Mouse (Mus musculus) lung, postnatal 0 days (tissue): ENCODE data around the gene Cic. TPM values are rescaled to one million over a fixed set of nuclear protein-coding genes. Genes with fewer than 3 reads are reported as not detected.

Experiments
- ATAC-seq: fragments of 200-750 bp; cut with Nextera tagmentation; 2 replicates; pipeline ENCODE4 v1.8.0; 2017; ENCODE audit warnings: moderate library complexity
- DNase-seq: peaks from one replicate; pipeline ENCODE4 v3.0.0-alpha.2; 2016; ENCODE audit warnings: low spot score
- H3K27ac ChIP-seq: fragments of 300-500 bp; sonication (generic); 2 replicates; pipeline ENCODE4 v1.5.1; 2014; ENCODE audit warnings: antibody characterized with exemption, mild to moderate bottlenecking, low read length, mixed read lengths
- H3K27me3 ChIP-seq: fragments of 300-500 bp; sonication (generic); replicated peaks from 2 replicates; pipeline ENCODE4 v1.6.1; 2014; ENCODE audit warnings: low read length, mixed read lengths; ENCODE audit not compliant: insufficient read depth
- H3K36me3 ChIP-seq: fragments of 300-500 bp; sonication (generic); 2 replicates; pipeline ENCODE4 v1.6.1; 2014; ENCODE audit warnings: low read length, mixed read lengths; ENCODE audit not compliant: insufficient read depth
- H3K4me1 ChIP-seq: fragments of 300-500 bp; sonication (generic); 2 replicates; pipeline ENCODE4 v1.6.1; 2014; ENCODE audit warnings: antibody characterized with exemption, low read depth, low read length, mixed read lengths; ENCODE audit not compliant: insufficient read depth
- H3K4me2 ChIP-seq: fragments of 300-500 bp; sonication (generic); replicated peaks from 2 replicates; pipeline ENCODE4 v1.6.1; 2014; ENCODE audit warnings: low read depth, mild to moderate bottlenecking, low read length, moderate library complexity, mixed read lengths
- H3K4me3 ChIP-seq: fragments of 300-500 bp; sonication (generic); 2 replicates; pipeline ENCODE4 v1.5.1; 2014; ENCODE audit warnings: low read depth, low read length
- H3K9ac ChIP-seq: fragments of 300-500 bp; sonication (generic); replicated peaks from 2 replicates; pipeline ENCODE4 v1.6.1; 2014; ENCODE audit warnings: low read depth, mild to moderate bottlenecking
- H3K9me3 ChIP-seq: fragments of 300-500 bp; sonication (generic); 2 replicates; pipeline ENCODE4 v1.6.1; 2016; ENCODE audit warnings: low read length, mixed read lengths
- CTCF ChIP-seq: IDR thresholded peaks from 2 replicates; pipeline ENCODE4 v1.5.1; 2016; ENCODE audit warnings: antibody characterized with exemption, mild to moderate bottlenecking
- EP300 ChIP-seq: IDR thresholded peaks from 2 replicates; pipeline ENCODE4 v1.6.1; 2016; ENCODE audit warnings: antibody characterized with exemption, mild to moderate bottlenecking, control low read depth
- WGBS: fragments of 180-500 bp; shearing (Covaris S2); extraction: QIAGEN DNeasy Blood & Tissue Kit; methylation state at CpG from one replicate; pipeline ENCODE4 v1.1.7; 2014; 5-methylcytosine and 5-hydroxymethylcytosine counted together
- polyA plus RNA-seq: library from polyadenylated mRNA; unstranded; fragments of >200 nt; fragmentation: Nextera tagmentation; extraction: Ambion mirVana; gene quantifications from 2 replicates; pipeline ENCODE4 v1.2.1, GENCODE M21; 2015

The Cic gene
- polyA plus RNA-seq, 1 experiment from 2014 or later = 26.5 TPM

DNA sequence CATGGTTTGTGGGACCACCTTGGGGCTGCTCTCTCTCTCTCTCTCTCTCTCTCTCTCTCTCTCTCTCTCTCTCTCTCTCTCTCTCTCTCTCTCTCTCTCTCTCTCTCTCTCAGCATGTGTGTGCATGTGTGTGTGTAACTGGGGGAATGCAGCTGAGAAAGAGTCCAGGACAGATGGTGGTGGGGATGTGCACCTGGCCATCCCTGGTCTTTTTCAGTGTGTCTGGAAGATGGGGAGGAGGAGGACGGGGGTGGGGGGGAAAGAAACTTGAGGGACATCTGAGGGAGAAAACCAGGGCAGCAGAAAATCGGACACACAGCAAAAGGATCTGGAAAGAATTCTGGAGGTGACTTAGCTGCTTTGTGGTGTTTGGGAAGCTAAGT is 39.1 kb downstream of the Cic start:
- peaks cover 6% of the 10 kb centered on the region; the same call in 1 of the 2 replicates for H3K27me3 ChIP-seq
- H3K9me3 ChIP-seq = no peaks in the 10 kb centered on the region
- H3K4me2 ChIP-seq = no peak overlapping the region
- H3K4me3 ChIP-seq = no peak overlapping the region
- TF ChIP-seq CTCF (no peak), EP300 (no peak)
- DNase-seq (no peak), ATAC-seq (no peak)
- 39% methylated on average over 2 of the region's 2 CpGs for WGBS
- no peaks in the 10 kb centered on the region for H3K36me3 ChIP-seq
- no peaks in the 10 kb centered on the region for H3K4me1 ChIP-seq
- no peak overlapping the region for H3K9ac ChIP-seq
- no peak overlapping the region for H3K27ac ChIP-seq

DNA sequence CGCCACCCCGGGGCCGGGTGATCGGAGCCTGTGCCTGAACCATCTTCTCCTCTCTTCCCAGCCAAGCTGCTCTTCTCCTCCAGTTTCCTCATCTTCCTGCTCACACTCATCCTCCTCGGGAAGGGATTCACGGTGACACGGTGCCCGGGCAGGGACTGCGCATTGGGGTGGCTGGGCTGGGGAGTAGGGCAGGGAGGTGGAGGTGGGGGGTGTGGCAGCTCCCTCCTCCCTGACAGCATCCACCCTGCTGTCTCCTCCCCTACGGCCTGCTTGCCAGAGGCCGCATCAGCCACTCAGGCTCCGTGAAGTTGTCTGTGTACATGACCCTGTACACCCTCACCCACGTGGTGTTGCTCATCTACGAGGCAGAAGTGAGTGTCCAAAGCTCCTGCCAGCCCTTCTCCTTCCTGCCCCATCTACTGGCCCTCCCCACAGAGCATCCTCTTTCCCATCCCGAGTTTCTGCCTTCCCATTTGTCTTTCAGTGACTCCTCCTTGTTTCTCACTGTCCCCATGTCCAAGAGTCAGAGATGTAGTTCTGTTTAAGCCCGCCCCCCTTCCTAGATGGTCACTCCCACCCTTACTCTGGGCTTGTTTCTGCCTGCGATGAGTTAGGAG is 41.3 kb downstream of the Cic start:
- Histone ChIP-seq H3K27ac (no peak overlapping the region), H3K36me3 (no peaks in the 10 kb centered on the region), H3K27me3 (peaks cover 19% of the 10 kb centered on the region; the same call in 1 of the 2 replicates), H3K4me3 (no peak overlapping the region), H3K4me2 (no peak overlapping the region), H3K9ac (no peak overlapping the region), H3K4me1 (no peaks in the 10 kb centered on the region), H3K9me3 (no peaks in the 10 kb centered on the region)
- ATAC-seq = no peak
- WGBS = 42% methylated on average over 17 of the region's 17 CpGs
- TF ChIP-seq CTCF = no peak
- TF ChIP-seq EP300 = no peak
- no peak for DNase-seq

DNA sequence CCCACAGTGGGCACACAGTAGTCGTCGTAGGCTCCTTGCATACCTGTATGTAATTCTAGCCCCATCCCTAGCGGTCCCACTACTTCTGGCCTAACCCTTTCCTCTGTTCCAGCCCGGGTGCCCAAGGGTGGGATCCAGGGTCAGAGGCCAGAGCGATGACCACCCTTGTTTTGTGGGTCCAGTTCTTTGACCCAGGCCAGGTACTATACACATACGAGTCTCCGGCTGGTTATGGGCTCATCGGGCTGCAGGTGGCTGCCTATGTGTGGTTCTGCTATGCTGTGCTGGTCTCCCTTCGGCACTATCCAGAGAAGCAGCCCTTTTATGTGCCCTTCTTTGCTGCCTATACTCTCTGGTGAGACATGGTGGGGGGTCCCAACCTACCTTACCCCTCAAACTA is 41.9 kb downstream of the Cic start:
- H3K27ac ChIP-seq = no peak overlapping the region
- ATAC-seq (no peak), DNase-seq (no peak)
- TF ChIP-seq EP300 = no peak
- TF ChIP-seq CTCF = no peak
- no peak overlapping the region for H3K4me2 ChIP-seq
- no peaks in the 10 kb centered on the region for H3K36me3 ChIP-seq
- H3K4me3 ChIP-seq = no peak overlapping the region
- H3K4me1 ChIP-seq = no peaks in the 10 kb centered on the region
- no peaks in the 10 kb centered on the region for H3K9me3 ChIP-seq
- 85% methylated on average over 9 of the region's 9 CpGs for WGBS
- H3K9ac ChIP-seq = no peak overlapping the region
- H3K27me3 ChIP-seq = peaks cover 23% of the 10 kb centered on the region; the same call in 1 of the 2 replicates

DNA sequence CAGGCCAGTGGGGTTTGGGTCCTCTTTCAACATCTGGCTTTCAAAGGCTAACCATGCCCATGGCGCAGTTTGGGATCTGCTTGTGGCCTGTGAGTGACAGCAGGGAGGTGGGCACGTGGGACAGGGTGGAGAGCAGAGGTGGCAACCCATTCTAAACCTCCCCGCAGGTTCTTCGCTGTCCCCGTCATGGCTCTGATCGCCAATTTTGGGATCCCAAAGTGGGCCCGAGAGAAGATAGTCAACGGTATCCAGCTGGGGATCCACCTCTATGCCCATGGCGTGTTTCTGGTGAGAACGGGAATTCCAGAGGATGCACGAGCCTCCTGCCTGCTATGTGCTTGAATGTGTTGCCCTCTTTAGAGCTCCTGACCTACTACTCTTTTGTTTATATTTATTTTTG is 43.7 kb downstream of the Cic start:
- H3K9me3 ChIP-seq = no peaks in the 10 kb centered on the region
- peaks cover 36% of the 10 kb centered on the region; the same call in 1 of the 2 replicates for H3K27me3 ChIP-seq
- no peak overlapping the region for H3K4me3 ChIP-seq
- ATAC-seq (no peak), DNase-seq (no peak)
- WGBS = 71% methylated on average over 11 of the region's 11 CpGs
- no peak overlapping the region for H3K4me2 ChIP-seq
- TF ChIP-seq EP300 (no peak), CTCF (no peak)
- H3K27ac ChIP-seq = no peak overlapping the region
- H3K9ac ChIP-seq = no peak overlapping the region
- H3K36me3 ChIP-seq = no peaks in the 10 kb centered on the region
- peaks cover 8% of the 10 kb centered on the region; the same call in 1 of the 2 replicates for H3K4me1 ChIP-seq

DNA sequence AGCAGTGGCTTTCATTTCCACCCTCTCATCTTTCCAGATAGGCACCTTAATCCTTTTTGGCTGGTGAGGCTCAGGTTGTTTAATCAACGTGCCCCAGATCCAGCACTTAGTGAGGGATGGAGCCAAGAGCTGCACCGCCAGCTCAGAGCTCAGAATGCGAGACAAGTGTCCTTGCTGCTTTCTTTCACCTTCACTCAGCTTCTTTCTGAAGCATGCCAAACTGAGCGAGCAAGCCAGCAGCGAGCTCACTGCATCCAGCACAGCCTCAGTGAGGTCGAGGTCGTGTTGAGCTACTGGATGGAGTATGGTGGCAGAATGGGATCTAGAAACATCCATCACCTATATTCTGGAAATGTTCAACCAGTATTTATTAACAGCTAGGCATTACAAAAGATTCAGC is 45.8 kb downstream of the Cic start:
- H3K27me3 ChIP-seq = peaks cover 35% of the 10 kb centered on the region; the same call in 1 of the 2 replicates
- H3K9me3 ChIP-seq = no peaks in the 10 kb centered on the region
- no peaks in the 10 kb centered on the region for H3K36me3 ChIP-seq
- no peak overlapping the region for H3K4me3 ChIP-seq
- no peak for TF ChIP-seq CTCF
- no peak for TF ChIP-seq EP300
- no peak overlapping the region for H3K4me2 ChIP-seq
- DNase-seq = no peak
- peaks cover 14% of the 10 kb centered on the region for H3K4me1 ChIP-seq
- H3K27ac ChIP-seq = no peak overlapping the region
- ATAC-seq = no peak
- 25% methylated on average over 7 of the region's 7 CpGs for WGBS
- no peak overlapping the region for H3K9ac ChIP-seq

DNA sequence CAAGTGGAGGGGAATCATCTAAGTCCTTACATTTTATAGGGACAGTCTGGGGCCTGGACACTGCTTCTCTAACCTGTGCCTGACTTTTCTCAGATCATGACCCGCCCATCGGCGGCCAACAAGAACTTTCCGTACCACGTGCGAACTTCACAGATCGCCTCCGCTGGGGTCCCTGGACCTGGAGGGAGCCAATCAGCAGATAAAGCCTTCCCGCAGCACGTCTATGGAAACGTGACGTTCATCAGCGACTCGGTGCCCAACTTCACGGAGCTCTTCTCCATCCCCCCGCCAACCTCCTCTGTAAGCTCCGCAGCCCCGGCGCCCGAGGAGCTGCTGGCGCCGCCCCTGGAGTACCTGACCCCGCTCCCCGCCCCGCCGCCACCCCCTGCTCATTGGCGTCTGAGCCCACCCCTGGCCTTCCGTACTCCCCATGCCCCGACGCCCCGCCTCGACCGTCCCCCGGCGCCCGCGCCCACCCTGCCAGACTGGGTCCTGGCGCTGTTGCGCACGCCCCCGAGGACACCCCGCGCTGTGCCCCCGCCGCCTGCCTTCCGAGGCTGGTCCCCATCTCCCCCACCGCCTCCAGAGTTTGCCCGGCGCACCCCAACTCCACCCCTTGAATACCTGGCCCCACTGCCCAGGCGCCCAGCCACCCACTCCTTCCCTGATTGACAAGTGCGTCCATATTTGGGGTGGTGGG is 47.3 kb downstream of the Cic start:
- no peaks in the 10 kb centered on the region for H3K36me3 ChIP-seq
- H3K4me1 ChIP-seq = peaks cover 14% of the 10 kb centered on the region
- no peak overlapping the region for H3K9ac ChIP-seq
- DNase-seq = no peak
- H3K4me3 ChIP-seq = peak overlapping the region; percentile 29
- ATAC-seq = no peak
- TF ChIP-seq CTCF (no peak), EP300 (no peak)
- peak overlapping the region; percentile 53 for H3K4me2 ChIP-seq
- H3K9me3 ChIP-seq = no peaks in the 10 kb centered on the region
- peaks cover 35% of the 10 kb centered on the region; the same call in 1 of the 2 replicates for H3K27me3 ChIP-seq
- WGBS = 3% methylated on average over 43 of the region's 51 CpGs
- H3K27ac ChIP-seq = no peak overlapping the region
